Mouse (Mus musculus): ENCODE data around the gene Gm7030.
"Not testable (repeated sequence)": the region's sequence is repeated elsewhere in the genome, so short reads cannot be mapped to it uniquely, and the experiment has no call there.

GRCm38 (mm10) chr17:36128968-36129817 lies at the start of gene Gm7030:
- not testable (repeated sequence) for TF ChIP-seq MYOG (IDR thresholded peaks at IDR 0.05; ENCODE audit: control insufficient read depth, extremely low read depth, insufficient read length); CTCF (IDR thresholded peaks at IDR 0.05; ENCODE audit: control insufficient read depth, insufficient read depth, insufficient read length); MYOD1 (IDR thresholded peaks at IDR 0.05; ENCODE audit: control insufficient read depth, insufficient read length, low read depth); USF1 (IDR thresholded peaks at IDR 0.05; ENCODE audit: low read depth); FOSL1 (IDR thresholded peaks at IDR 0.05; ENCODE audit: insufficient read depth, low read length, poor library complexity, severe bottlenecking); CEBPB (IDR thresholded peaks at IDR 0.05; ENCODE audit: low read depth); MAX (IDR thresholded peaks at IDR 0.05)
